Mouse (Mus musculus): ENCODE results near the gene Chd4. TPM values are rescaled to one million over a fixed set of nuclear protein-coding genes. Genes with fewer than 3 reads are reported as not detected.
A peak's percentile ranks its signal among the peaks of the same experiment; 100 is the strongest.

Gene Chd4
- polyA plus RNA-seq, 1 experiment from 2014 or later: 84.9 TPM

GRCm38 (mm10) chr6:125139747-125140146 lies 44.0 kb downstream of the Chd4 start:
- DNase-seq (ENCODE audit: low spot score): no peak

DNA sequence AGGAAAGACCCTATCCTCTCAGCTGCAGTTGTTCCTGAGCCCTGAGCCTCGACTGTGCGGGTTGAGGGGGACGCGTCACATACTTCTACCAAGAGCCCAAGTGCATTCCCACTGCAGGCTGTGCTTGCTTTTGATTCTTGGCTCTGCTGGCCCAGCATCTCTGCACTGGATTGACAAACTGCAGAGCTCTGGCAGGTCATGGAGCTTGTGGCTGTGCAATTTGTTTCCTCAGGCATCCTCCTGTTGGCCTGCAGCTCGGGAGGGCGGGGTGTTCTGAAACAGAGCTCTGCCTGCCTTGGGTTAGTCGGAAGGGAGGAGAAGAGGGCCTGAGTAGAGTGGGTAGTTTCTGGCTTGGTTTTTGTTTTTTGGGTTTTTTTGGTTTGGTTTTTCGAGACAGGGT lies 46.7 kb downstream of the Chd4 start:
- no peak for DNase-seq (ENCODE audit: low spot score)

GRCm38 (mm10) chr6:125143128-125143527 lies 47.3 kb downstream of the Chd4 start:
- DNase-seq (ENCODE audit: low spot score): no peak

DNA sequence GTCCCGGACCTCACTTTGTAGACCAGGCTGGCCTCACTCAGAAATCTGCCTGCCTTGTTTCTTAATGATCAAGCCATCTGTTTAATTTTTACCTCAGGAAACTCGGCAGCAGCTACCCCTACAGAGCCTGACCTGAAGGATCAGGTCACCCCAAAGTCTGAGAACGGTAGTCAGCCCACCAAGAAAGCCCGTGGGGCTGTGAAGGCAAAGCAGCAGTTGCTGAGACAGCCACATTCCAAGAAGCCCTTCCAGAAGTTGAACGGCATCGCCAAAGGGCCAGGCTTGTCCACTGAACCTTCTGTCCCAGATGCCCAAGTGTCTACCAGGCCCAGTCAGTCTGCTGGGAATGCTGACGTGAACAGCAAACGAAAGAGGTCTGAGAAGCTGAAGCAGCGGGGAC lies 48.1 kb downstream of the Chd4 start:
- DNase-seq (ENCODE audit: low spot score): no peak

- peak; percentile 87 for DNase-seq (ENCODE audit: low spot score)
Observed at GRCm38 (mm10) chr6:125145001-125145400, 49.2 kb downstream of the Chd4 start, which contains the start of gene Iffo1. Gene Iffo1, plus strand, starts transcription at chr6:125145241.

DNA sequence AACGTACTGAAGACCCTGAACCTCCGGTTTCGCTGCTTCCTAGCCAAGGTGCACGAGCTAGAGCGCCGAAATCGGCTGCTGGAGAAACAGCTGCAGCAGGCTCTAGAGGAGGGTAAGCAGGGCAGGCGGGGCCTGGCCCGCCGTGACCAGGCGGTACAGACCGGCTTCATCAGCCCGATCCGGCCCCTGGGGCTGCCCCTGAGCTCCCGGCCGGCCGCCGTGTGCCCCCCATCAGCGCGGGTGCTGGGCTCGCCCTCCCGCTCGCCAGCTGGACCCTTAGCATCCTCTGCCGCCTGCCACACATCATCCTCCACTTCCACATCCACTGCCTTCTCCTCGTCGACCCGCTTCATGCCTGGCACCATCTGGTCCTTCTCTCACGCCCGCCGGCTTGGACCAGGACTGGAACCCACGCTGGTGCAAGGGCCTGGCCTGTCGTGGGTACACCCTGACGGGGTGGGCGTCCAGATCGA lies 49.7 kb downstream of the Chd4 start:
- DNase-seq (ENCODE audit: low spot score): no peak

DNA sequence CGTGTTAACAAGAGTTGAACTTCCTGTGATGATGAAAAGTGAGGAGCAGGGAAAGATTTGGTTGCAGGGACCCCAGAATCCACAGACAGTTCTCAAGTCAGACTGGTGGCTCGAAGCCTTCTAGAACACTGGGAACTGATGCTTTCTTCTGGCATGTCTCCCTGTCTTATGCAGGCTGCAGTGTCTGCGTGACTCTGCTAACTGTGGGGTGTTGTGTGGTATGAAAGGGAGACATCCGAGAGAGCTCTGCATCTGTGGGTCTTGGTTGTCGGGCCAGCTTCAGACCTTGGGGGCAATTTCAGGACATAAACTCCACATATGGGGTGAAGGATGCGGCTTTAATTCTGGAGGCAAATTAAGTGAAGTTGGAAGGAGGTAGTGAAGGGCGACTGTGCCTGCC lies 50.4 kb downstream of the Chd4 start:
- DNase-seq (ENCODE audit: low spot score): no peak

DNA sequence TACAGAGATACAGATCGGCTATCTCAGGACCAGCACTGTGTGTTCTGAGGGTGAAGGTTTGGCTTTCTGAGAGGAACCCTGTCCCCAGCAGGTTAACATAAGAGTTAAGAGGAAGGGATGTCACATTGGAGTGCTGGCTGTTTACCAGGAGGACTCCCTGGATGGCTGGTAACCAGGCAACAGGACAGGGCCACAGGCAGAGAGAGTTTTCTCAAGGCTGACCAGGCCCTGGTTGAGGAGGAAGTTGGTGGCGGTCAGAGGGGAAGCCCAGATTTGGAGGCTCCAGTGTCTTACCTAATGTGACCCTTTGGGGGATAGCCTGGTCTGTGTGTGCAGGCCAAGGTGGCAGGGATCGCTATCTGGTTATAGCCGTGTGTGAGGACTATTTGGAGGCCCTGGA lies 51.0 kb downstream of the Chd4 start:
- DNase-seq (ENCODE audit: low spot score): no peak

GRCm38 (mm10) chr6:125147329-125147728 lies 51.5 kb downstream of the Chd4 start:
- no peak for DNase-seq (ENCODE audit: low spot score)

GRCm38 (mm10) chr6:125148251-125148925 lies 52.6 kb downstream of the Chd4 start:
- DNase-seq (ENCODE audit: low spot score): no peak

- DNase-seq (ENCODE audit: low spot score): no peak
Observed at GRCm38 (mm10) chr6:125148926-125149568, 53.3 kb downstream of the Chd4 start.

DNA sequence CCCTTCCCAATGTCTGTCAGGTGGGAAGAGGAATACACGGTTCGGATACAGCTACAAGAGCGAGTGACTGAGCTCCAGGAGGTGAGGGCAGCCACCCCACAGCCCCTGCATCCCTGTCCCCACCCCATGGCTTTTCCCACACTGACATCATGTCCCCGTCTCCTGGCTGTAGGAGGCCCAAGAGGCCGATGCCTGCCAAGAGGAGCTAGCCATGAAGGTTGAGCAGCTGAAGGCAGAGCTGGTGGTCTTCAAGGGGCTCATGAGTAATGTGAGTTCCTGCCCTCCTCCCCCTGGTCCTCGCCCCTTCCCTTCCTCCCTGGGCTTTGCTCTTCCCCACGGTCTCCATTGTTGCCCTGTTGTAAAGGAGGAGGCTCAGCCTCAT lies 53.8 kb downstream of the Chd4 start:
- DNase-seq (ENCODE audit: low spot score): no peak

DNA sequence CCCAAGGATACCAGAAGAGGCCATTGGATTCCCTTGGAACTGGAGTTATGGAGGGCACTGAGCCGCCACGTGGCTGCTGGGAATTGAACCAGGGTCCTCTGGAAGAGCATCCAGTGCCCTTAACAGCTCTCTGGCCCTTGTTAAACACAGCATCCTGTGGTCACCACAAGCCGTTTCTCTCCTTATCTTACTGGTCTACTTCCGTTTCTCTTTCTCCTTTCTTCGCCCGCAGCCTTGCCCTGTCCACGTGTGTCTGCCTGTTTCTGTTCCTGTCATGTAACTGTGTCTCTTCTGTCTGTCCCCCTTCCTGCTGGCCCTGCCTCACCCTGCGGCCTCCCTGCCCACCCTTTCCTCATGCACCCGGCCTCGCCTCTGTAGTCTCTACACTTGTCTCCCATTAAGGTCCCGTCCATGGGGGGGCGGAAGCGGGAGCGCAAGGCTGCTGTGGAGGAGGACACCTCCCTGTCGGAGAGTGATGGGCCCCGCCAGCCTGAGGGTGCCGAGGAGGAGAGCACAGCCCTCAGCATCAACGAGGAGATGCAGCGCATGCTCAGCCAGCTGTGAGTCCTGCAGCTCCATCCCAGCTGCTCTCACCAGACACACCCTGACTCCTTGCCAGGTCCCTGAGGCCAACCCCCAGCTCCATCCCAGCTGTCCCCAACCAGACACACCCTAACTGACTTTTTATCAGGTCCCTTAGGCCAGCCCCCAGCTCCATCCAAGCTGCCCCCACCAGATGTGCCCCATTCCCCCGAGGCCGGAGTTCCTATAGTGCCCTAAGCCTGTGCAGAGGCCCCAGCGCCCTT lies 56.6 kb downstream of the Chd4 start:
- no peak for DNase-seq (ENCODE audit: low spot score)

GRCm38 (mm10) chr6:125153018-125153389 lies 57.2 kb downstream of the Chd4 start:
- no peak for DNase-seq (ENCODE audit: low spot score)

DNA sequence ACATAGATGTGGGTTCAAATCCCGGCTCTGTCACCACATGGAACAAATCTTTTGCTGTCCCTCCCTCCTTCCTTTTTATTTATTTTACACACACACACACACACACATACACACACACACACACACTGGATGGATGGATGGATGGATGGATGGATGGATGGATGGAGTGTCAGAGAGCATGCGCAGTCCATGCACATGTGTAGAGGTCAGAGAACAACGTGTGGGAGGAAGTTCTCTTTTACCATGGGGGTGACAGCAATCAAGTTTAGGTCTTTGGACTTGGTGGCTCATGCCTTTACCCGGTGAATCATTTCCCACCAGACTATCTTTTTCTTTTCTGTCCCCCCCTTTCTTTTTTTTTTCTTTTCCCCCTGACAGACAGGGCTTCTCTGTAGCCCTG lies 57.9 kb downstream of the Chd4 start:
- no peak for DNase-seq (ENCODE audit: low spot score)

DNA sequence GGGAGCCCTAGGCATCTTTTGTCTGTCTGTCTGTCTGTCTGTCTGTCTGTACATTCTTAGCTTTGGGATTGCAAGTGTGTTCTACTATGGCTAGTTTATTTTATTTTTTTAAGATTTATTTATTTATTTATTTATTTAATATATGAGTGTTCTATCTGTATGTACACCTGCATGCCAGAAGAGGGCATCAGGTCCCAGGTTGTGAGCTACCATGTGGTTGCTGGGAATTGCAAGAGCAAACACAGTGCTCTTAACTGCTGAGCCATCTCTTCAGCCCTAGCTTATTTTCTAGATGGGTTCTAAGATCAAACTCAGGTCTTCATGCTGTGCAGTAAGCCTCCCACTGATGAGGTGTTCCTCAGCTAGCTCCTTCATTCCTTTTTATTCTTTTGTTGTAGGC lies 58.8 kb downstream of the Chd4 start:
- DNase-seq (ENCODE audit: low spot score): peak; percentile 46

DNA sequence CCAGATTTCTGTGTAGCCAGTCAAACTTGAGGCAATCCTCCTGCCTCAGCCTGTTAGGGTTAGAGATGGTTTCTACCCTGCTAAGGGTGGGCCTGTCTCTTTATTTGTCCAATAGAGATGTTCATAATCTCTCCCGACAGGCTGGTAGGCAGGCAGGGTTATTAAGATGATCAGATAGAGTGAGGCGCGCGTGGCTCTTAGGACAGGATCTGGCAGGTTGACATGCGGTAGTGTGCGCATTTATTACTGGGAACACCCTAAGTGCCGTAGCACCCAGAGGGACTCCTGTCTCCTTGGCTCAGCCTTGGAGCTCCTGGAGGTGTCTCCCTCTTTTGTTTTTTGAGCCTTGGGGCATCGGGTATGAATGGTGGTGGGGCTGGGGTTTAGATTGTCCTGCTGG lies 59.5 kb downstream of the Chd4 start:
- DNase-seq (ENCODE audit: low spot score): no peak

GRCm38 (mm10) chr6:125156491-125156890 lies 60.7 kb downstream of the Chd4 start:
- no peak for DNase-seq (ENCODE audit: low spot score)

GRCm38 (mm10) chr6:125156903-125157614 lies 61.3 kb downstream of the Chd4 start:
- no peak for DNase-seq (ENCODE audit: low spot score)

GRCm38 (mm10) chr6:125158944-125159492 lies 63.2 kb downstream of the Chd4 start:
- no peak for DNase-seq (ENCODE audit: low spot score)

All from thymus, postnatal 0 days (tissue).